Mouse (Mus musculus) kidney, adult 11 months (tissue): ENCODE data around the gene Klhl21.
A peak's percentile ranks its signal among the peaks of the same experiment; 100 is the strongest.

Experiments
- DNase-seq: peaks from one replicate; pipeline ENCODE4 v3.0.0; 2022

Klhl21 gene

GRCm38 (mm10) chr4:151996173-151996950, 12.2 kb upstream of the Klhl21 start, which contains the start of gene Phf13:
Phf13 (minus strand) TSS chr4:151996258.
- peak; percentile 99 for DNase-seq

- no peak for DNase-seq
Observed at GRCm38 (mm10) chr4:151996951-151997222, 11.7 kb upstream of the Klhl21 start.

GRCm38 (mm10) chr4:151997701-151998100, 10.9 kb upstream of the Klhl21 start:
- no peak for DNase-seq

- no peak for DNase-seq
Observed at GRCm38 (mm10) chr4:151999481-151999880, 9.1 kb upstream of the Klhl21 start.

- DNase-seq: no peak
Observed at GRCm38 (mm10) chr4:152000906-152001305, 7.7 kb upstream of the Klhl21 start.

- no peak for DNase-seq
Observed at GRCm38 (mm10) chr4:152001335-152001734, 7.3 kb upstream of the Klhl21 start.

- no peak for DNase-seq
Observed at GRCm38 (mm10) chr4:152002063-152002462, 6.5 kb upstream of the Klhl21 start.

GRCm38 (mm10) chr4:152006137-152006536, 2.5 kb upstream of the Klhl21 start:
- no peak for DNase-seq

- DNase-seq: no peak
Observed at GRCm38 (mm10) chr4:152006812-152007211, 1.8 kb upstream of the Klhl21 start.

- DNase-seq: peak; percentile 70
Observed at GRCm38 (mm10) chr4:152007481-152008147, 989 bp upstream of the Klhl21 start.

GRCm38 (mm10) chr4:152008148-152008500, 479 bp upstream of the Klhl21 start:
- peak; percentile 53 for DNase-seq

- peak; percentile 66 for DNase-seq
Observed at GRCm38 (mm10) chr4:152009076-152010051, 761 bp downstream of the Klhl21 start.

GRCm38 (mm10) chr4:152010091-152010706, 1.6 kb downstream of the Klhl21 start:
- DNase-seq: peak; percentile 75

GRCm38 (mm10) chr4:152010707-152011134, 2.1 kb downstream of the Klhl21 start:
- peak; percentile 57 for DNase-seq

GRCm38 (mm10) chr4:152011171-152011760, 2.7 kb downstream of the Klhl21 start:
- no peak for DNase-seq

GRCm38 (mm10) chr4:152012109-152012508, 3.5 kb downstream of the Klhl21 start:
- DNase-seq: no peak

GRCm38 (mm10) chr4:152013036-152013813, 4.6 kb downstream of the Klhl21 start:
- DNase-seq: peak; percentile 86

- no peak for DNase-seq
Observed at GRCm38 (mm10) chr4:152019073-152019472, 10.5 kb downstream of the Klhl21 start.

GRCm38 (mm10) chr4:152020024-152020423, 11.4 kb downstream of the Klhl21 start:
- no peak for DNase-seq

- no peak for DNase-seq
Observed at GRCm38 (mm10) chr4:152021568-152022097, 13.0 kb downstream of the Klhl21 start.

- DNase-seq: no peak
Observed at GRCm38 (mm10) chr4:152022506-152022905, 13.9 kb downstream of the Klhl21 start.
